In genomic region chr11:82970712-82971589, GRCm38 (mm10) we compare ENCODE assay signal across 8 mouse cellular contexts. TPM values are rescaled to one million over a fixed set of nuclear protein-coding genes. Genes with fewer than 3 reads are reported as not detected.
DNase-seq lines count a peak whose midpoint lies in the region; ATAC-seq lines count a peak whose summit lies in the region.

No protein-coding gene starts in this region.

- H3K36me3 ChIP-seq in heart, embryonic 16.5 days (ENCODE audit: control insufficient read depth, insufficient read depth): no peaks in the 10 kb centered on the region
- no peaks in the 10 kb centered on the region for H3K36me3 ChIP-seq in limb, embryonic 11.5 days (ENCODE audit: control insufficient read depth, insufficient read depth, low read length)
- H3K36me3 ChIP-seq in midbrain, embryonic 14.5 days (ENCODE audit: control insufficient read depth, insufficient read depth, low read length): no peaks in the 10 kb centered on the region

- H3K9me3 ChIP-seq in heart, embryonic 16.5 days (replicated peaks; ENCODE audit: control insufficient read depth, low read length): no peaks in the 10 kb centered on the region
- no peaks in the 10 kb centered on the region for H3K9me3 ChIP-seq in limb, embryonic 11.5 days (ENCODE audit: control insufficient read depth, low read length)
- H3K9me3 ChIP-seq in midbrain, embryonic 14.5 days (ENCODE audit: control insufficient read depth, low read length): no peaks in the 10 kb centered on the region

- intact Hi-C loops in heart, postnatal 25 days (cut with DNase I): loop anchor here (10.0 kb wide), 1 partner anchor 254 kb away; no protein-coding TSS in a partner anchor

- peak overlapping the region; percentile 26 for H3K4me3 ChIP-seq in heart, embryonic 16.5 days (ENCODE audit: low read length)
- H3K4me3 ChIP-seq in limb, embryonic 11.5 days (ENCODE audit: low read depth, low read length): peak overlapping the region; percentile 2; the same call in 1 of the 2 replicates
- peak overlapping the region; percentile 20 for H3K4me3 ChIP-seq in midbrain, embryonic 14.5 days (replicated peaks; ENCODE audit: low read depth, low read length)

- WGBS in heart, embryonic 16.5 days: 11% methylated on average over 31 of the region's 31 CpGs
- WGBS in limb, embryonic 11.5 days: 13% methylated on average over 31 of the region's 31 CpGs
- WGBS in midbrain, embryonic 14.5 days: 6% methylated on average over 31 of the region's 31 CpGs

- peak overlapping the region; percentile 54 for H3K4me2 ChIP-seq in heart, embryonic 16.5 days (ENCODE audit: low read depth, low read length)
- peak overlapping the region; percentile 33; the same call in 1 of the 2 replicates for H3K4me2 ChIP-seq in limb, embryonic 11.5 days (ENCODE audit: low read depth, severe bottlenecking)
- H3K4me2 ChIP-seq in midbrain, embryonic 14.5 days (ENCODE audit: low read length): peak overlapping the region; percentile 49

- peak overlapping the region; percentile 39; the same call in 1 of the 2 replicates for H3K27ac ChIP-seq in heart, embryonic 16.5 days (ENCODE audit: low read length)
- no peak overlapping the region for H3K27ac ChIP-seq in limb, embryonic 11.5 days (replicated peaks; ENCODE audit: low read depth, low read length)
- 0 out of 2 replicates have a peak overlapping the region, but pooled peaks have one; percentile 2 for H3K27ac ChIP-seq in midbrain, embryonic 14.5 days (replicated peaks; ENCODE audit: low read depth, low read length)

- H3K27me3 ChIP-seq in heart, embryonic 16.5 days (ENCODE audit: control insufficient read depth, insufficient read depth, low read length): no peaks in the 10 kb centered on the region
- H3K27me3 ChIP-seq in limb, embryonic 11.5 days (ENCODE audit: control insufficient read depth, insufficient read depth, low read length): no peaks in the 10 kb centered on the region
- no peaks in the 10 kb centered on the region for H3K27me3 ChIP-seq in midbrain, embryonic 14.5 days (ENCODE audit: control insufficient read depth, insufficient read depth, low read length)

- DNase-seq in heart, adult 11 months: peak; percentile 92
- no peak for DNase-seq in heart, postnatal 25 days (ENCODE audit: low spot score)
- peak; percentile 18 for DNase-seq in NIH3T3 (ENCODE audit: low read depth)
- peak; percentile 78 for DNase-seq in embryo, embryonic 10.5 days (ENCODE audit: low spot score)
- peak; percentile 76 for DNase-seq in limb, embryonic 11.5 days (ENCODE audit: low spot score)
- DNase-seq in midbrain, embryonic 14.5 days: peak; percentile 83
- DNase-seq in thymus, postnatal 36 days: peak; percentile 41 to 47

- H3K9ac ChIP-seq in heart, embryonic 16.5 days (ENCODE audit: low read length): peak overlapping the region; percentile 55
- no peak overlapping the region for H3K9ac ChIP-seq in limb, embryonic 11.5 days (ENCODE audit: low read length)
- H3K9ac ChIP-seq in midbrain, embryonic 14.5 days (replicated peaks; ENCODE audit: low read length): peak overlapping the region; percentile 28

- peaks cover 14% of the 10 kb centered on the region for H3K4me1 ChIP-seq in heart, embryonic 16.5 days (ENCODE audit: control insufficient read depth, insufficient read depth, low read length)
- no peaks in the 10 kb centered on the region for H3K4me1 ChIP-seq in limb, embryonic 11.5 days (ENCODE audit: control insufficient read depth, insufficient read depth, low read length)
- peaks cover 8% of the 10 kb centered on the region for H3K4me1 ChIP-seq in midbrain, embryonic 14.5 days (ENCODE audit: control insufficient read depth, insufficient read depth, low read length)

- peak; percentile 57; the same call in 1 of the 2 replicates for ATAC-seq in heart, embryonic 16.5 days (replicated peaks; ENCODE audit: extremely low read depth, insufficient read depth, low FRiP score)
- no peak for ATAC-seq in limb, embryonic 11.5 days (ENCODE audit: insufficient number of reproducible peaks, low FRiP score, low TSS enrichment, low read depth)
- no peak; the same call in 1 of the 2 replicates for ATAC-seq in midbrain, embryonic 14.5 days (ENCODE audit: low FRiP score, low TSS enrichment)

RNA-seq across cellular contexts. Expression of gene Slfn5, which starts 19.8 kb away (rescaled TPM):
- total RNA-seq in heart, postnatal 25 days (2021): 10 to 100 TPM; 60.8 to 70.3 TPM
- polyA plus RNA-seq in heart, embryonic 16.5 days (2015; fragmentation: Nextera tagmentation; extraction: Ambion mirVana): 6.1 and 7.7 TPM in 2 replicates
- polyA plus RNA-seq in limb, embryonic 11.5 days (2014; fragmentation: Nextera tagmentation; extraction: Ambion mirVana): 0.07 and 0.55 TPM in 2 replicates
- 0.98 and 2.6 TPM in 2 replicates for polyA plus RNA-seq in midbrain, embryonic 14.5 days (2014; fragmentation: Nextera tagmentation; extraction: Ambion mirVana)

RNA-seq across cellular contexts. Expression of gene Slfn9, which starts 20.7 kb away (rescaled TPM):
- 1 to 10 TPM; 1.1 to 1.5 TPM for total RNA-seq in heart, postnatal 25 days (2021)
- polyA plus RNA-seq in heart, embryonic 16.5 days (2015; fragmentation: Nextera tagmentation; extraction: Ambion mirVana): 11.9 and 13.1 TPM in 2 replicates
- polyA plus RNA-seq in limb, embryonic 11.5 days (2014; fragmentation: Nextera tagmentation; extraction: Ambion mirVana): 11.8 and 14.3 TPM in 2 replicates
- 1.2 and 3.1 TPM in 2 replicates for polyA plus RNA-seq in midbrain, embryonic 14.5 days (2014; fragmentation: Nextera tagmentation; extraction: Ambion mirVana)

RNA-seq across cellular contexts. Expression of gene Slfn8, which starts 49.7 kb away (rescaled TPM):
- under 1 TPM; 0.55 to 0.89 TPM for total RNA-seq in heart, postnatal 25 days (2021)
- 0.69 and 1.6 TPM in 2 replicates for polyA plus RNA-seq in heart, embryonic 16.5 days (2015; fragmentation: Nextera tagmentation; extraction: Ambion mirVana)
- 0.26 and 0.48 TPM in 2 replicates for polyA plus RNA-seq in limb, embryonic 11.5 days (2014; fragmentation: Nextera tagmentation; extraction: Ambion mirVana)
- polyA plus RNA-seq in midbrain, embryonic 14.5 days (2014; fragmentation: Nextera tagmentation; extraction: Ambion mirVana): 0.07 and 0.54 TPM in 2 replicates
